17 mouse cellular contexts compared by ENCODE assay signal in genomic region chr4:82166826-82167225, GRCm38 (mm10).
"Had no signal": no experiment of that assay in that cellular context is flagged by ENCODE, and none has a peak within 500 bp of the region (broad histone marks: within the 10 kb centered on the region; RNA-seq: fewer than 3 reads in every experiment).

No protein-coding gene starts in this region.

- H3K9me3 ChIP-seq: limb, embryonic 10.5 days; limb, embryonic 13.5 days; liver, embryonic 12.5 days; liver, embryonic 15.5 days; midbrain, embryonic 13.5 days had no signal

- H3K4me3 ChIP-seq: layer of hippocampus, adult 2 months; limb, embryonic 10.5 days; limb, embryonic 13.5 days; liver, embryonic 12.5 days; liver, embryonic 15.5 days; midbrain, embryonic 13.5 days had no signal

- H3K4me1 ChIP-seq: liver, embryonic 12.5 days; liver, embryonic 15.5 days; midbrain, embryonic 13.5 days had no signal

- H3K4me2 ChIP-seq: limb, embryonic 13.5 days; liver, embryonic 12.5 days; liver, embryonic 15.5 days; midbrain, embryonic 13.5 days had no signal

- H3K27ac ChIP-seq: kidney, postnatal 0 days; layer of hippocampus, adult 2 months; limb, embryonic 10.5 days; limb, embryonic 13.5 days; liver, embryonic 12.5 days; liver, embryonic 15.5 days; midbrain, embryonic 13.5 days had no signal

- H3K9ac ChIP-seq: limb, embryonic 13.5 days; liver, embryonic 12.5 days; liver, embryonic 15.5 days; midbrain, embryonic 13.5 days had no signal

- H3K36me3 ChIP-seq: limb, embryonic 10.5 days; limb, embryonic 13.5 days; liver, embryonic 12.5 days; liver, embryonic 15.5 days; midbrain, embryonic 13.5 days had no signal

- H3K27me3 ChIP-seq: limb, embryonic 13.5 days; liver, embryonic 12.5 days; liver, embryonic 15.5 days; midbrain, embryonic 13.5 days had no signal

- DNase-seq: kidney, adult 2 months; kidney, postnatal 25 days; layer of hippocampus, adult 9-11 months; liver; lung, adult 18-20 months; lung, postnatal 36 days; thymus, adult 18-20 months; thymus, postnatal 25 days had no signal

- ATAC-seq: intestine, postnatal 0 days; liver, embryonic 12.5 days; midbrain, embryonic 13.5 days; midbrain, embryonic 16.5 days had no signal
